Mouse (Mus musculus): ENCODE measurements at regions not wholly inside any gene's neighbourhood (a gene's known extent, or its start where the extent isn't known, plus 50 kb on each side); places are given as distances from the start of the nearest gene placed in this dataset.

DNA sequence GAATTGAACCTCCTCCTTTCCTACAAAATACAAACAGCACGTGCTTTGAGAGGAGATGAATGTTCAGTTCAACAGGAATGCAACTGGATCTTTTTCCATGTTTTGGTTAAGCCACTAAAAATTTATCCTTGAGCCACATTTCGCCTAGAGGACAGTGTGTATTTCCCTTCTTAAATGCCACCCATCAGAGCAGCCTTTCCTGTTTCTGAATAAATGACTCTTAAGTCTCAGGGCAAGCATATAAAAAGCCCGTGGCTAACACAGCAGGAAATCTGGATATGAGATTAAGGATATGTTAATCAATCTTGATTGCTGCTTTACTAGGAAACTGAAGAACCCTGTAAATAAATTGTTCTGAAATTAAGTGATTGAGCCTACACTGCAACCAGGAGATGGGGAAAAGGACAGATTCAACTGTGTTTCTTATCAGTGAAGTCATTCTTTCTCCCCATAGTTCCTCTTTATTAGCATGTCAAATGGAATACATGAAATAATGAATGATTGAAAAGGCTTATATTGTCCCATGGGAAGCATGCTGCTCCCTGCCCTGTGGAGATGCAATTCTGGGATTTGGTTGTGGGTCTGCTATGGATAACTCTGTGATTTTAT lies 178.6 kb upstream of the Agr3 start:
- TF ChIP-seq CTCF (IDR thresholded peaks at IDR 0.05; ENCODE audit: borderline replicate concordance, control insufficient read depth, extremely low read depth, insufficient read depth, low read length, poor library complexity) = no peak
- no peak for TF ChIP-seq POLR2A (IDR thresholded peaks at IDR 0.05; ENCODE audit: control insufficient read depth, extremely low read depth, insufficient read depth, low read length, poor library complexity)
